Mouse (Mus musculus) MEL (cell line): ENCODE results near the gene Epb41l5. TPM values are rescaled to one million over a fixed set of nuclear protein-coding genes. Genes with fewer than 3 reads are reported as not detected.
A peak's percentile ranks its signal among the peaks of the same experiment; 100 is the strongest.

Experiments used
- DNase-seq: peaks from one replicate; pipeline ENCODE4 v3.0.0; 2011; ENCODE audit warnings: low read depth, low spot score
- H3K27ac ChIP-seq: 2 replicates; pipeline ENCODE4 v1.5.1; 2012; ENCODE audit warnings: low read depth, mild to moderate bottlenecking, control low read depth, low read length, moderate library complexity; ENCODE audit not compliant: control insufficient read depth
- H3K27me3 ChIP-seq, 2 experiments: fragments of 150-350 bp in 1 of 2; sonication (generic) in 1 of 2; 2 replicates each; pipeline ENCODE4 v1.6.1; 2012; ENCODE audit warnings: low read length in 2 of 2, mild to moderate bottlenecking in 2 of 2, improper control_type of control experiment in 1 of 2, moderate library complexity in 1 of 2; ENCODE audit not compliant: insufficient read depth in 2 of 2, control insufficient read depth in 1 of 2
- H3K36me3 ChIP-seq, 2 experiments: 2 replicates each; pipeline ENCODE4 v1.6.1; 2012 to 2014; ENCODE audit warnings: low read length in 2 of 2, improper control_type of control experiment in 1 of 2, inconsistent platforms in 1 of 2, mild to moderate bottlenecking in 1 of 2; ENCODE audit not compliant: insufficient read depth in 2 of 2, control insufficient read depth in 1 of 2
- H3K4me1 ChIP-seq, 2 experiments: fragments of 150-350 bp in 1 of 2; sonication (generic) in 1 of 2; 2 replicates each; pipeline ENCODE4 v1.6.1; 2012; ENCODE audit warnings: low read length in 2 of 2, improper control_type of control experiment in 1 of 2, mild to moderate bottlenecking in 1 of 2; ENCODE audit not compliant: insufficient read depth in 2 of 2, control insufficient read depth in 1 of 2
- H3K4me3 ChIP-seq, 2 experiments: fragments of 150-350 bp in 1 of 2; sonication (generic) in 1 of 2; 2 replicates each; pipeline ENCODE4 v1.5.1; 2012; ENCODE audit warnings: low read depth in 2 of 2, low read length in 2 of 2, mild to moderate bottlenecking in 2 of 2, moderate library complexity in 2 of 2, control low read depth in 1 of 2, improper control_type of control experiment in 1 of 2; ENCODE audit not compliant: control insufficient read depth in 1 of 2, insufficient read depth in 1 of 2
- H3K79me2 ChIP-seq: 2 replicates; pipeline ENCODE4 v1.6.1; 2012; ENCODE audit warnings: mild to moderate bottlenecking, low read length, moderate library complexity; ENCODE audit not compliant: control insufficient read depth, poor library complexity, insufficient read depth
- H3K9ac ChIP-seq: 2 replicates; pipeline ENCODE4 v1.6.1; 2012; ENCODE audit warnings: low read depth, mild to moderate bottlenecking, control low read depth, low read length, moderate library complexity; ENCODE audit not compliant: control insufficient read depth, poor library complexity, severe bottlenecking
- H3K9me3 ChIP-seq: fragments of 150-350 bp; sonication (generic); replicated peaks from 2 replicates; pipeline ENCODE4 v1.6.1; 2012; ENCODE audit warnings: mild to moderate bottlenecking, low read length, improper control_type of control experiment, moderate library complexity; ENCODE audit not compliant: insufficient read depth
- CHD1 ChIP-seq: IDR thresholded peaks from 2 replicates; pipeline ENCODE4 v1.6.1; 2012; ENCODE audit warnings: low read depth, mild to moderate bottlenecking, inconsistent platforms, low read length, improper control_type of control experiment
- CTCF ChIP-seq, 3 experiments: IDR thresholded peaks in 2 of 3; conservative IDR thresholded peaks in 1 of 3; 2 replicates each; pipeline ENCODE4 v1.5.1; 2011 to 2012; ENCODE audit warnings: low read length in 3 of 3, low read depth in 2 of 3, mild to moderate bottlenecking in 2 of 3, improper control_type of control experiment in 1 of 3, inconsistent platforms in 1 of 3, mixed read lengths in 1 of 3, moderate library complexity in 1 of 3; ENCODE audit not compliant: control insufficient read depth in 1 of 3, insufficient read depth in 1 of 3, poor library complexity in 1 of 3, severe bottlenecking in 1 of 3
- E2F4 ChIP-seq: IDR thresholded peaks from 2 replicates; pipeline ENCODE4 v1.6.1; 2011; ENCODE audit warnings: low read depth, low read length, improper control_type of control experiment, borderline replicate concordance
- EP300 ChIP-seq, 2 experiments: IDR thresholded peaks; 2 replicates each; pipeline ENCODE4 v1.6.1; 2011; ENCODE audit warnings: improper control_type of control experiment in 2 of 2, low read length in 2 of 2, low read depth in 1 of 2, mild to moderate bottlenecking in 1 of 2
- GATA1 ChIP-seq: IDR thresholded peaks from 2 replicates; pipeline ENCODE4 v1.6.1; 2011; ENCODE audit warnings: low read depth, low read length, improper control_type of control experiment
- KAT2A ChIP-seq: conservative IDR thresholded peaks from 2 replicates; pipeline ENCODE4 v1.6.1; 2012; ENCODE audit warnings: low read depth, low read length, improper control_type of control experiment, inconsistent platforms
- MXI1 ChIP-seq: IDR thresholded peaks from 2 replicates; pipeline ENCODE4 v1.6.1; 2011; ENCODE audit warnings: mild to moderate bottlenecking, low read depth, low read length, improper control_type of control experiment
- MYB ChIP-seq: IDR thresholded peaks from 2 replicates; pipeline ENCODE4 v1.6.1; 2011; ENCODE audit warnings: mild to moderate bottlenecking, low read depth, low read length, improper control_type of control experiment
- MYC ChIP-seq: IDR thresholded peaks from 2 replicates; pipeline ENCODE4 v1.6.1; 2011; ENCODE audit warnings: low read depth, mild to moderate bottlenecking, low read length, improper control_type of control experiment, moderate library complexity
- NELFE ChIP-seq: IDR thresholded peaks from 2 replicates; pipeline ENCODE4 v1.6.1; 2011; ENCODE audit warnings: low read depth, low read length, improper control_type of control experiment
- NRF1 ChIP-seq: IDR thresholded peaks from 2 replicates; pipeline ENCODE4 v1.6.1; 2014; ENCODE audit warnings: low read depth, mild to moderate bottlenecking, inconsistent platforms, low read length, improper control_type of control experiment, moderate library complexity; ENCODE audit not compliant: poor library complexity, insufficient read depth, severe bottlenecking
- RAD21 ChIP-seq: IDR thresholded peaks from 2 replicates; pipeline ENCODE4 v1.6.1; 2011; ENCODE audit warnings: mild to moderate bottlenecking, low read depth, low read length, improper control_type of control experiment
- RCOR1 ChIP-seq: IDR thresholded peaks from 2 replicates; pipeline ENCODE4 v1.6.1; 2012; ENCODE audit warnings: low read depth, mild to moderate bottlenecking, inconsistent platforms, low read length, improper control_type of control experiment
- SIN3A ChIP-seq: IDR thresholded peaks from 2 replicates; pipeline ENCODE4 v1.6.1; 2012; ENCODE audit warnings: low read length, improper control_type of control experiment, inconsistent platforms
- SMC3 ChIP-seq: IDR thresholded peaks from 2 replicates; pipeline ENCODE4 v1.6.1; 2011; ENCODE audit warnings: low read depth, low read length, improper control_type of control experiment
- TBP ChIP-seq: IDR thresholded peaks from 2 replicates; pipeline ENCODE4 v1.8.0; 2011; ENCODE audit warnings: low read depth, low read length, improper control_type of control experiment
- TCF12 ChIP-seq: IDR thresholded peaks from 2 replicates; pipeline ENCODE4 v1.6.1; 2014; ENCODE audit warnings: low read depth, mild to moderate bottlenecking, inconsistent platforms, low read length, improper control_type of control experiment, moderate library complexity
- ZKSCAN1 ChIP-seq: IDR thresholded peaks from 2 replicates; pipeline ENCODE4 v1.6.1; 2012; ENCODE audit warnings: low read depth, mild to moderate bottlenecking, inconsistent platforms, low read length, improper control_type of control experiment, moderate library complexity
- ZMIZ1 ChIP-seq: IDR thresholded peaks from 2 replicates; pipeline ENCODE4 v1.6.1; 2012; ENCODE audit warnings: low read depth, mild to moderate bottlenecking, inconsistent platforms, low read length, improper control_type of control experiment, moderate library complexity
- ZNF384 ChIP-seq: IDR thresholded peaks from 2 replicates; pipeline ENCODE4 v1.6.1; 2012; ENCODE audit warnings: low read depth, mild to moderate bottlenecking, inconsistent platforms, low read length, improper control_type of control experiment
- polyA plus RNA-seq, 2 experiments: library from polyadenylated mRNA; stranded (reverse) in 1 of 2; unstranded in 1 of 2; fragments of >175 nt in 1 of 2; fragments of >200 nt in 1 of 2; gene quantifications; 2 replicates each; pipeline versions ENCODE4 v1.2.1 to v1.2.4; 2012; ENCODE audit warnings: low replicate concordance in 2 of 2, low read depth in 1 of 2; ENCODE audit not compliant: insufficient read length in 2 of 2, insufficient read depth in 1 of 2, missing spikeins in 1 of 2
- total RNA-seq: library from RNA; depleted of rRNA; stranded (reverse); fragments of 300-350 nt; gene quantifications from 2 replicates; pipeline ENCODE4 v1.2.3, GENCODE M21; 2012

Epb41l5 gene
- total and polyA plus RNA-seq, 3 experiments = 7.0 to 8.8 TPM; not detected in 1

- Histone ChIP-seq H3K9ac (no peak overlapping the region), H3K9me3 (no peaks in the 10 kb centered on the region), H3K27me3 (no peaks in the 10 kb centered on the region), H3K4me1 (peaks cover 0 to 4% of the 10 kb centered on the region in 2 experiments), H3K27ac (no peak overlapping the region), H3K36me3 (peaks cover under 1 to 10% of the 10 kb centered on the region in 2 experiments; a peak in 3 of 4 replicates), H3K79me2 (no peaks in the 10 kb centered on the region), H3K4me3 (no peak overlapping the region)
- TF ChIP-seq SIN3A (no peak), NELFE (no peak), E2F4 (no peak), TBP (0 out of 2 replicates have a peak, but pooled peaks have one; percentile 36), GATA1 (peak; percentile 55), SMC3 (no peak), EP300 (IDR thresholded peaks at IDR 0.05; ENCODE audit: low read depth in 1 of 2, low read length in 2 of 2) (peak; percentile 50 to 66), TCF12 (peak; percentile 59; the same call in 1 of the 2 replicates), RCOR1 (no peak), CHD1 (no peak), RAD21 (no peak), MYB (no peak), ZNF384 (no peak), KAT2A (no peak), MYC (no peak), CTCF (IDR thresholded peaks at IDR 0.05 in 2 of 3, conservative IDR thresholded peaks at IDR 0.05 in 1 of 3; ENCODE audit: control insufficient read depth in 1 of 3, insufficient read depth in 1 of 3, low read depth in 2 of 3, low read length in 3 of 3, poor library complexity in 1 of 3, severe bottlenecking in 1 of 3) (no peak)
- peak; percentile 21 for DNase-seq
These were observed 78.7 kb downstream of the Epb41l5 start for GRCm38 (mm10) chr1:119570134-119570533.

- Histone ChIP-seq H3K27me3 (no peaks in the 10 kb centered on the region), H3K9ac (no peak overlapping the region), H3K27ac (no peak overlapping the region), H3K36me3 (peaks cover 0 to 8% of the 10 kb centered on the region in 2 experiments; a peak in 3 of 4 replicates), H3K9me3 (no peaks in the 10 kb centered on the region), H3K79me2 (no peaks in the 10 kb centered on the region), H3K4me3 (no peak overlapping the region), H3K4me1 (peaks cover 0 to 4% of the 10 kb centered on the region in 2 experiments; a peak in 3 of 4 replicates)
- TF ChIP-seq E2F4 (no peak), NRF1 (no peak), NELFE (no peak), ZMIZ1 (no peak), MXI1 (no peak), RAD21 (no peak), ZKSCAN1 (no peak)
- DNase-seq = no peak
These were observed 83.3 kb downstream of the Epb41l5 start for GRCm38 (mm10) chr1:119565531-119565930.
